Mouse (Mus musculus): ENCODE measurements around the gene 1700088E04Rik. TPM values are rescaled to one million over a fixed set of nuclear protein-coding genes. Genes with fewer than 3 reads are reported as not detected.

1700088E04Rik gene
- polyA plus RNA-seq (2012; rRNA removed) (0.19 and 0.46 TPM in 2 replicates), polyA plus RNA-seq (2014; fragmentation: Nextera tagmentation; extraction: Ambion mirVana) (0.52 and 0.93 TPM in 2 replicates)

GRCm38 (mm10) chr15:79140866-79141565, at the start of gene 1700088E04Rik, which contains the start of gene Polr2f:
Gene 1700088E04Rik (minus strand): TSS chr15:79141253.
Gene Polr2f (plus strand): TSS chr15:79141009.
- Histone ChIP-seq H3K4me2 (ENCODE audit: low read depth) (peak within 1 kb of the TSS; percentile 96), H3K9me3 (ENCODE audit: control insufficient read depth, low read length) (no peaks in the 10 kb centered on the region), H3K36me3 (replicated peaks; ENCODE audit: control insufficient read depth, insufficient read depth, low read depth) (peaks cover 5% of the 10 kb centered on the region), H3K27ac (no peak within 1 kb of the TSS), H3K27me3 (ENCODE audit: control insufficient read depth, insufficient read depth, low read length) (peaks cover 2% of the 10 kb centered on the region), H3K9ac (replicated peaks) (peak within 1 kb of the TSS; percentile 88), H3K4me1 (replicated peaks; ENCODE audit: control insufficient read depth in 2 of 2, insufficient read depth in 2 of 2, low read length in 1 of 2) (peaks cover 5 to 11% of the 10 kb centered on the region in 2 experiments; a peak in 2 of 4 replicates), H3K4me3 (ENCODE audit: insufficient read depth in 1 of 2, low read depth in 2 of 2, low read length in 2 of 2) (peak within 1 kb of the TSS; percentile 73 to 90)
- peak; percentile 91 to 94 (median 91) for DNase-seq (ENCODE audit: low read depth in 3 of 3, low spot score in 3 of 3)
- TF ChIP-seq EP300 (IDR thresholded peaks at IDR 0.05; ENCODE audit: low read depth) = no peak
- TF ChIP-seq CTCF (IDR thresholded peaks at IDR 0.05; ENCODE audit: low read depth) = peak; percentile 23; the same call in 1 of the 2 replicates
- ATAC-seq (ENCODE audit: insufficient read depth) = peak; percentile 87
- WGBS (ENCODE audit: insufficient replicate concordance) = under 1% methylated on average over 57 of the region's 57 CpGs

GRCm38 (mm10) chr15:79187819-79188218, 46.8 kb upstream of the 1700088E04Rik start:
- DNase-seq (ENCODE audit: low read depth in 3 of 3, low spot score in 3 of 3) (peak in 1 of 3 experiments; percentile 13), ATAC-seq (ENCODE audit: insufficient read depth) (no peak)

GRCm38 (mm10) chr15:79185213-79185612, 44.2 kb upstream of the 1700088E04Rik start:
- Histone ChIP-seq H3K4me2 (ENCODE audit: low read depth) (no peak overlapping the region), H3K9ac (replicated peaks) (no peak overlapping the region), H3K4me3 (ENCODE audit: insufficient read depth in 1 of 2, low read depth in 2 of 2, low read length in 2 of 2) (no peak overlapping the region), H3K4me1 (replicated peaks; ENCODE audit: control insufficient read depth in 2 of 2, insufficient read depth in 2 of 2, low read length in 1 of 2) (peaks cover 0 to 5% of the 10 kb centered on the region in 2 experiments; a peak in 2 of 4 replicates), H3K27me3 (ENCODE audit: control insufficient read depth, insufficient read depth, low read length) (no peaks in the 10 kb centered on the region), H3K27ac (no peak overlapping the region), H3K36me3 (replicated peaks; ENCODE audit: control insufficient read depth, insufficient read depth, low read depth) (no peaks in the 10 kb centered on the region), H3K9me3 (ENCODE audit: control insufficient read depth, low read length) (no peaks in the 10 kb centered on the region)
- WGBS (ENCODE audit: insufficient replicate concordance) = 62% methylated on average over 10 of the region's 10 CpGs
- no peak for TF ChIP-seq EP300 (IDR thresholded peaks at IDR 0.05; ENCODE audit: low read depth)
- TF ChIP-seq CTCF (IDR thresholded peaks at IDR 0.05; ENCODE audit: low read depth) = no peak
- DNase-seq (ENCODE audit: low read depth in 3 of 3, low spot score in 3 of 3) (no peak), ATAC-seq (ENCODE audit: insufficient read depth) (no peak)

More at GRCm38 (mm10) chr15:79187819-79188218, 46.8 kb upstream of the 1700088E04Rik start:
- Histone ChIP-seq H3K4me2 (ENCODE audit: low read depth) (no peak overlapping the region), H3K9me3 (ENCODE audit: control insufficient read depth, low read length) (no peaks in the 10 kb centered on the region), H3K4me3 (ENCODE audit: insufficient read depth in 1 of 2, low read depth in 2 of 2, low read length in 2 of 2) (no peak overlapping the region), H3K9ac (replicated peaks) (no peak overlapping the region), H3K27me3 (ENCODE audit: control insufficient read depth, insufficient read depth, low read length) (no peaks in the 10 kb centered on the region), H3K4me1 (replicated peaks; ENCODE audit: control insufficient read depth in 2 of 2, insufficient read depth in 2 of 2, low read length in 1 of 2) (no peaks in the 10 kb centered on the region; a peak in 1 of 4 replicates), H3K27ac (no peak overlapping the region), H3K36me3 (replicated peaks; ENCODE audit: control insufficient read depth, insufficient read depth, low read depth) (no peaks in the 10 kb centered on the region)
- TF ChIP-seq CTCF (IDR thresholded peaks at IDR 0.05; ENCODE audit: low read depth) (no peak), EP300 (IDR thresholded peaks at IDR 0.05; ENCODE audit: low read depth) (no peak)
- WGBS (ENCODE audit: insufficient replicate concordance) = 58% methylated on average over 8 of the region's 8 CpGs

GRCm38 (mm10) chr15:79176905-79177304, 35.9 kb upstream of the 1700088E04Rik start:
- no peak overlapping the region for H3K27ac ChIP-seq
- DNase-seq (ENCODE audit: low read depth in 3 of 3, low spot score in 3 of 3) = no peak
- 61% methylated on average over 6 of the region's 6 CpGs for WGBS (ENCODE audit: insufficient replicate concordance)
- H3K4me3 ChIP-seq (ENCODE audit: insufficient read depth in 1 of 2, low read depth in 2 of 2, low read length in 2 of 2) = no peak overlapping the region
- no peak for TF ChIP-seq EP300 (IDR thresholded peaks at IDR 0.05; ENCODE audit: low read depth)
- TF ChIP-seq CTCF (IDR thresholded peaks at IDR 0.05; ENCODE audit: low read depth) = no peak
- H3K9me3 ChIP-seq (ENCODE audit: control insufficient read depth, low read length) = no peaks in the 10 kb centered on the region
- ATAC-seq (ENCODE audit: insufficient read depth) = no peak
- no peak overlapping the region for H3K9ac ChIP-seq (replicated peaks)
- no peaks in the 10 kb centered on the region for H3K27me3 ChIP-seq (ENCODE audit: control insufficient read depth, insufficient read depth, low read length)
- peaks cover 0 to 3% of the 10 kb centered on the region in 2 experiments; a peak in 1 of 4 replicates for H3K4me1 ChIP-seq (replicated peaks; ENCODE audit: control insufficient read depth in 2 of 2, insufficient read depth in 2 of 2, low read length in 1 of 2)
- H3K4me2 ChIP-seq (ENCODE audit: low read depth) = no peak overlapping the region
- no peaks in the 10 kb centered on the region for H3K36me3 ChIP-seq (replicated peaks; ENCODE audit: control insufficient read depth, insufficient read depth, low read depth)

GRCm38 (mm10) chr15:79166712-79167111, 25.7 kb upstream of the 1700088E04Rik start:
- peaks cover 34% of the 10 kb centered on the region for H3K27me3 ChIP-seq (ENCODE audit: control insufficient read depth, insufficient read depth, low read length)
- TF ChIP-seq EP300 (IDR thresholded peaks at IDR 0.05; ENCODE audit: low read depth) (no peak), CTCF (IDR thresholded peaks at IDR 0.05; ENCODE audit: low read depth) (no peak)

More at GRCm38 (mm10) chr15:79166712-79167111, 25.7 kb upstream of the 1700088E04Rik start:
- no peak overlapping the region for H3K4me3 ChIP-seq (ENCODE audit: insufficient read depth in 1 of 2, low read depth in 2 of 2, low read length in 2 of 2)
- no peak overlapping the region for H3K4me2 ChIP-seq (ENCODE audit: low read depth)
- DNase-seq (ENCODE audit: low read depth in 3 of 3, low spot score in 3 of 3) (no peak), ATAC-seq (ENCODE audit: insufficient read depth) (no peak)
- H3K36me3 ChIP-seq (replicated peaks; ENCODE audit: control insufficient read depth, insufficient read depth, low read depth) = no peaks in the 10 kb centered on the region
- no peak overlapping the region for H3K9ac ChIP-seq (replicated peaks)
- 43% methylated on average over 8 of the region's 8 CpGs for WGBS (ENCODE audit: insufficient replicate concordance)
- H3K9me3 ChIP-seq (ENCODE audit: control insufficient read depth, low read length) = no peaks in the 10 kb centered on the region
- no peak overlapping the region for H3K27ac ChIP-seq
- H3K4me1 ChIP-seq (replicated peaks; ENCODE audit: control insufficient read depth in 2 of 2, insufficient read depth in 2 of 2, low read length in 1 of 2) = no peaks in the 10 kb centered on the region
